Mouse (Mus musculus) kidney, postnatal 14 days (tissue): ENCODE measurements around the gene Cmbl.
"Not testable (repeated sequence)": the region's sequence is repeated elsewhere in the genome, so short reads cannot be mapped to it uniquely, and the experiment has no call there.

Experiments
- DNase-seq: peaks from one replicate; pipeline ENCODE4 v3.0.0; 2022; ENCODE audit warnings: mixed read lengths

Gene Cmbl

GRCm38 (mm10) chr15:31542013-31542958 lies 22.9 kb upstream of the Cmbl start:
- peak; percentile 69 for DNase-seq

DNA sequence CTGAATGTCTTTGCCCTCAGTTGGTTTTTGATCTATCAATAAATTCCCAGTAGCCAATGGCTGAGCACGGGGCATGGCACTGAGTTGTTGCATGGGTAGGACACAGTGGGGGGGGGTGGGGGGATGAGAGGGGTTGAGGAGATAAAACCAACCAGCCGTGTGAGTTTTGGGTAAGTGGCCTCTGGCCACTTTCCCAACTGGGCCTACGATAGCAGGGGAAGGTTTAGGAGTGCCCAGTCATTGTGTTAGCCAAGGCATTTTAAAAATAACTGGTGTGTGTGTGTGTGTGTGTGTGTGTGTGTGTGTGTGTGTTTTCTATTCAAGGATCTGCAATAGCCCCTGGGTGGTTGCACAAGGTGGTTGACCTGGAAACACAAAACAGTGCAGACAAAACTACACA lies 21.9 kb upstream of the Cmbl start:
- DNase-seq, result no peak

DNA sequence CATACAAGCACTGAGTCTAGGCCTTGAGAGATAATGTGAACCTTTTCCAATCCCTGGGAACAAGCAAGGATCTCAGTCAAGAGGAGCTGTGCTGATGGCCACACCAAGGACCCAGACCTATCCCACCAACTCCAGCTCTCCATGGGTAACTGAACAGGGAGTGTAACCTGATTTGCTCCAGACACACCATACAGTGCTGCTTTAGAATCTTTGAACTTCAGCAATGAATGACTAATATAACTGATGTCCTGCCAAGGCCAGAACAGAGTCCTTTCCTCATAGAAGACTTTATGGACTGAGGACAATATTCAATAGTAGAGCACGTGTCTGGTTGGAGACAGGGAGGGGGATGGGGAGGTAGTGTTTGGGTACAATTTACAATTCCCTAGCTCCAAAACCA lies 20.1 kb upstream of the Cmbl start:
- DNase-seq, result peak; percentile 48

DNA sequence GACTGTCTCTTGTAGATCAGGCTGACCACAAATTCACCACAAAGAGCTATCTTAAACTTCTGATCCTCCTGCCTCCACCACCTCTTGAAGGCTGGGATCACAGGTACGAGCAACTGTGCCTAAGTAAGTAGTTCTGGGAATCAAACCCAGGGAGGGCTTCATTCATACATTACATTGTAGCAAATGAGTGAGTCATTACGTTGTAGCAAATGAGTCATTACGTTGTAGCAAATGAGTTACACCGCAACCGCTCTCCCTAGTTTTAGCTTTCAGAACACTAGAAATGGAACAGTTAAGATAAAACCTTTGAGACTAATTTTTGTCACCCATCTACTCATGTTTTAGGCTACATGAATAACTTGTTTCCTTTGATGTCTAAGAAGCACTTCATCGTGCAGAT lies 18.9 kb upstream of the Cmbl start:
- DNase-seq, result no peak

DNA sequence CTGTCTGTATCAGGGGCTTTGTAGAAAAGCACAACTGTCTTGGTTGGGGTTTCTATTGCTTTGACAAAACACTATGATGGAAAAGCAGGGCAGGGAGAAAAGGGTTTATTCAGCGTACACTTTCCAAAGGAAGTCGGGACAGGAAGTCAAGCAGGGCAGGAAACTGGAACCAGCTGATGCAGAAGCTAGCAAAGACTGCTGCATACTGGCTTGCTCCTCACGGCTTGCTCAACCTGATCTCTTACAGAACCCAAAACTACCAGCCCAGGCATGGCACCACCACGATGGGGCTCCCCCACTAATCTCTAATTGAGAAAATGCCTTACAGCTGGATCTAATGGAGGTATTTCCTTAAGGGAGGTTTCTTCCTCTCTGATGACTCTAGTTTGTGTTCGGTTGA lies 17.8 kb upstream of the Cmbl start:
- no peak for DNase-seq

GRCm38 (mm10) chr15:31550381-31550780 lies 14.8 kb upstream of the Cmbl start:
- DNase-seq, result no peak

DNA sequence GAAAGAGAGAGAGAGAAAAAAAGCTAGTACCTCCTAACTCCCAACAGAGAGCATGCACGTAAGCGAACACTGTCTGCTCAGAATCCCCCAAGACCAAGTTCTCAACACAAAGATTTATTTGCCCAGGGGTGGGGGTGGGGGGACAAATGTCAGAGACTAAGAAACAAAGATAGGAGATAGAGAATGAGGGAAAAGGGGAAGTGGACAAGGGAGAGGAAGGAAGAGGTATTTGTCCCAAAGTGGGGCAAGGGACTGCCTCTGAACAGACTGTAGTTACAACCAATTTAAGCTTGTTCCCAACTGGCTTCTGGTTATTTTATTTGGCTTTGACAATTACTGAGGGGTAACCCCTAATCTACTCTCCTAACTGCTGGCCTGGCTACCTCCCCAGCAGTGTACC lies 10.3 kb upstream of the Cmbl start:
- DNase-seq, result no peak

DNA sequence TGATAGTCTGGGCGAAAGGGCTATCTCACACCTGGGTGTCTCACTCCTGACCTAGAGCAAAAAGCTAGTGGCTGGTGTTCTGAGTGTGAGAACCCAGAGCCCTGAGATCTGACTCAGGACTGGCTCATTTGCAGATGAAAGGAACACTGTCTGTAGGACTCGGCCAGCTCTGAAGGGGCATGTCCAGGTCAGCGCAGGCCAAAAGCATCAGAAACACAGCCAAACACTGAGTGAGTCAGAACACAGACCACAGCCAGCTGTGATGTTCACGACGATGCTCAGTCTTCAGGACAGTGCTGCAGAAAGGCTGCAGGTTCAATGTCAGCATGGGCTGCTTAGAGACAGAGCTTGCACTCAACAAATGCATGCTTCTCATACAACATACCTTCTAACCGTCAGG lies 3.8 kb upstream of the Cmbl start:
- no peak for DNase-seq

- no peak for DNase-seq
Measured at GRCm38 (mm10) chr15:31561976-31562375, 3.2 kb upstream of the Cmbl start.

- no peak for DNase-seq
Measured at GRCm38 (mm10) chr15:31562847-31563246, 2.3 kb upstream of the Cmbl start.

- peak; percentile 86 for DNase-seq
Measured at GRCm38 (mm10) chr15:31563577-31564546, 1.3 kb upstream of the Cmbl start.

GRCm38 (mm10) chr15:31565786-31566185 lies 597 bp downstream of the Cmbl start:
- no peak for DNase-seq

GRCm38 (mm10) chr15:31567431-31567830 lies 2.2 kb downstream of the Cmbl start:
- DNase-seq, result no peak

DNA sequence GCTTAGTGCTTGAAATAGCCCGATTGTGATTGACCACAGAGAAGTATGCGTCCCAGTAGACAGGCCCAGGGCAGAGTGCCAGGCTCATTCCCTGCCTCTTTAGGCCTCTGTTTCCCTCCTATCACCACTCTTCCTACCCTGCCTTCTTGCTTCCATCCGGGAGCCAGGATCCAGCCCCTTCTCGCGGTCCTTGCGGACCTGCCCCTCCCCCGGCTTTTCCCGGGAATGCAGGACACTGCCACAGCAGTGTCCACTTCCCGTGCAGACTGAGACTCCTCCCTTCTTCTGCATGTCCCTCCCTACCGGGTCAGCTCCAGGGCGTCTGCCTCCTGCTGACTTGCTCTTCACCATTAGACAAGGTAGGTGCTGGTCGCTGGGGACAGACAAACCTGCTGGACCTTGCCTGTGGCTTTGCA lies 3.4 kb downstream of the Cmbl start:
- peak; percentile 87 for DNase-seq

DNA sequence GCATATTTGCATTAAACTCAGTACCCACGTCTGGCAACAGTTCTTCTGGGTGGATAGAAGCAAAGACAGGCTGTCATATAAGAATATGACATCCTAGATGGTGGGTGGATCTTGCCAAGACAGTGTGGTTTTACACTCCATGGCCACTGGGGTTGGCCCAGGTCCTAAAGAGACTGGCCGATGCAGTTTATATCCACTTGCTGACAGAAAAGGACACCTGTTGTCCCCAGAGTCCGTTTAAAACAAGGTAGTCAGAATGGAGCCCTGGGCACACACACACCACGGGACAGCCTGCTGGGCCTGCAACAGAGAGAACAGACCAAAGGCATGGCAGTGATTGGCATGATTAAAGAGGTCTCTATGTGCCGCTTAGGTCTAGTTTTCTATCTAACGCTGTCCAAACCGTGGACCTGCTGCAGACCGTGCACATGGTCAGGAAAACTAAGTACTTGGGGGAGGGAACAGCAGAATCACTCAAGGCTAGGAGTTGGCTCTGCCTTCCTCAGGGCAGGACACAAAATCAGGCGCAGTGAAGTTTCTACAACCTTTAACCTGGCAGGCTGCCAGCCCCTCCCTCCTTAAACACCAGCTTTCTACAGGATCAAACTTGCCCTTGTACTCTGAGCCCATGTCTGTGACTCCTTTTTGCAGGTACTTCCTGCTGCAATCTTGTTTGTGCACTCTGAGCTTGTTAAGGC lies 4.3 kb downstream of the Cmbl start:
- peak; percentile 89 for DNase-seq

GRCm38 (mm10) chr15:31570959-31571358 lies 5.8 kb downstream of the Cmbl start:
- no peak for DNase-seq

DNA sequence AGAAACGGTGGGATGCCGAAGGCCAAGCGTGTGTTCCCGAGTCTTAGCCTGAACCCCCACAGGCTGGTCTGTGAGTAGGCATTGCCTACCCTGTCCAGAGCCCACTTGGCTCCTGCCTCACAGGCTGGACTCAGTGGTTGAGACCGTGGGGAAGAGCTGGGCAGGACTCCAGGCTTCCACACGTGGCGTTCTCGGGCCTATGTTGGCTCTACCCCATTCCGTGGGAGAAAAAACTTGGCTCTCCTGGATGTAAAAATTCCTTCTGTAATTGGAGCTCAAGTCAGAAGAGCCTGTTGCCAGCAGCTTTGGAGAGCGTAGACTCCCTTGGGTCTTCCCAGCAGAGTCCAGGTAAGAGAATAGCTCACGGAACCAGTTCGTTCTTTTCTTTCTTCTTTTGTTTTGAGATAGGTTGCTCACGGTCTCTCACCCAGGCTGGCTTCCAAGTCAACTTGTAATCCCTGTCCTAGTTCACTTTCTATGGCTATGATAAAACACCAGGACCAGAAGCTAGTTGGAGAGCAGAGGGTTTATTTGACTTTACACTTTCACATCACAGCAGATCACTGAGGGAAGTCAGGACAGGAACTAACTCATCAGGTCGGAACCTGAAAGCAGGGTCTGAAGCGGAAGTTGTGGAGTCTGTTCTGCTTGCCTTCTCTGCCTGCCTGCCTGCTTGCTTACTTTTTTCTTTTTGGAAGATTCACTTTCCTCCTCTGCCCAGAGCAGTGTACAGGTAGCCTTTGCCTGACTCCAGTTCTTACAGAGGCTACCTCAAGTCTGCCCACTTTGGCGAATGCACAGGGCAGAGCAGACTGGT lies 6.9 kb downstream of the Cmbl start:
- DNase-seq, result no peak

DNA sequence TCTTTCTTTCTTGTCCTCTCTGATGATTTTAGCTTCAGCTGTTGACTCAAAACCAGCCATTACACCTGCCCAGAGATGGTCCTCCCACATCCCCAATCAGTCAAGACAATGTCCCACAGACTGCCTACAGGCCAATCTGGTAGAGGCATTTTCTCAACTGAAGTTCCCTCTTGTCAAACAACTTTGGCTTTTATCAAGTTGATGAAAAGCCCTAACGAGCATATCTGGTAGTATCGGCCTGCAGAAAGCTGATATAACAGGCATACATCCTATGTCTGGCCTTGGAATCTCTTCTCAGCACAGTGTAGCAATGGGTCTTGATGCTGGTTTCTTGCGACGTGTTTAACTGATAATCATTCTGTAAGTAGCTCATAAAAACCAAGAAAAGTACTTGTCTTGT lies 8.1 kb downstream of the Cmbl start:
- no peak for DNase-seq

DNA sequence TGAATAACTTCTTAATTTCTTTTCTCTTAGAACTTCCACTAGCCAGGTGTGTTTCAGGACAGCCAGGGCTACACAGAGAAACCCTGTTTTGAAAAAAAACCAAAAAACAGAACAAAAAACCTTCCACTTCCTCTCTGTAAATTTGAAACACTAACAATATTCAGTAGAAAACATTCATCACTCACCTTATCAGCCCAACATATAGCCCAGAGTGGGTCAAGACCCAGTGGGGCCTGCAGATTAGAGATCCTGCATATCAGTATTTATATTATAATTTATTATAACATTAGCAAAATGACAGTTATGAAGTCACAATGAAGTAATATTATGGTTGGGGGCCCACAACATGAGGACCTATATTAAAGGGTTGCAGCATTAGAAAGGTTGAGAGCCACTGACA lies 8.5 kb downstream of the Cmbl start:
- no peak for DNase-seq

DNA sequence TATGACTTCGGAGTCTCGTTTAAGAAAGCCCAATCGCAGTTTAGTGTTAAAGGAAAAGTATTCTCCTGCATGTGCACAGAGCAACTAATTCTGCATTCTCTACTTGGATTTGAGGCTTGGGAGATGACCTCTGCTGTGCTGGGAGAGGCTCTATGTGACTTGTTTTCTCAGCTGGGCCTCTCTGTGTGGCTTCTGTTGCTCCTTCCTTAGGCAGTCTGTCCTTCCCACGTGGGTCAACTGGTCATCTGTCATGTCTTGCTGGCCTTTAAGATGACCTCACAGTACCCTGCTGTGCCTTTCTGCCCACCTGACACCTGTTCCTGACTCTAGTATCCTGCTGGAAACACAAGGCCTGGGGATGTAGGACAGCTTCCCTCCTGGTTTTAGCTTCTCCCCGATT lies 10.9 kb downstream of the Cmbl start:
- DNase-seq, result no peak

- DNase-seq, result not testable (repeated sequence)
Measured at GRCm38 (mm10) chr15:31581086-31581485, 15.9 kb downstream of the Cmbl start.
